Mouse (Mus musculus) bone marrow, adult 2 months (tissue): ENCODE measurements around the gene Hdgf.
"Not testable (repeated sequence)": the region's sequence is repeated elsewhere in the genome, so short reads cannot be mapped to it uniquely, and the experiment has no call there.

ENCODE experiments used
- CTCF ChIP-seq: fragments of 200-500 bp; IDR thresholded peaks from 2 replicates; pipeline ENCODE4 v1.5.1; 2011; ENCODE audit warnings: low read length, control low read depth; ENCODE audit not compliant: control insufficient read depth, insufficient read depth
- POLR2A ChIP-seq: fragments of 200-500 bp; IDR thresholded peaks from 2 replicates; pipeline ENCODE4 v1.6.1; 2011; ENCODE audit warnings: low read depth, mild to moderate bottlenecking, control low read depth, low read length, borderline replicate concordance; ENCODE audit not compliant: control insufficient read depth

GRCm38 (mm10) chr3:87901959-87902358 lies 4.2 kb upstream of the Hdgf start:
- TF ChIP-seq CTCF, POLR2A: not testable (repeated sequence)
